Mouse (Mus musculus): Measurements from ENCODE around the gene Rho.

Rho gene

DNA sequence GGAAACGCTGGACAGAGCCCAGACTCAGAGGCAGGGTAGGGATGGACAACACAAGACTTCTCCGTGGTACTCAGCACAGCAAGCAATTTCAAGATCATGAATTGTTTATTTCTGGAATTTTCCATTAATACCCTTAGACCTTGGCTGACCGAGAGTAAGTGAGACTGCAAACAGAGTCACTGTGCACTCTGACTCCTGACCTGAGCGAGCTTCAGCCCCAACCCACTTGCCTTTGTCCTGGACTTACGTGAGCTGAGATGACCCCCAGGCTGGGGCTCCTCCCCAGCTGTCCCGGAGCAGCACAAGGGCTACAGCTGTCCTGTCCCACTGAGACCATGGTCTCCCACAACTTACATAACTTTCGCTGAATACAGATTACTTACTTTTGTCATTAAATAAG, 51.3 kb downstream of the Rho start:
- no peak for DNase-seq

- no peak for DNase-seq
Measured at GRCm38 (mm10) chr6:115983306-115984038, 51.9 kb downstream of the Rho start.

GRCm38 (mm10) chr6:115984580-115984979, 53.0 kb downstream of the Rho start:
- no peak for DNase-seq

- DNase-seq: no peak
Measured at GRCm38 (mm10) chr6:115985622-115986021, 54.1 kb downstream of the Rho start.

GRCm38 (mm10) chr6:115986472-115987095, 55.0 kb downstream of the Rho start:
- DNase-seq: no peak

- DNase-seq: no peak
Measured at GRCm38 (mm10) chr6:115987096-115987747, 55.7 kb downstream of the Rho start.

- DNase-seq: no peak
Measured at GRCm38 (mm10) chr6:115989032-115989431, 57.5 kb downstream of the Rho start.

DNA sequence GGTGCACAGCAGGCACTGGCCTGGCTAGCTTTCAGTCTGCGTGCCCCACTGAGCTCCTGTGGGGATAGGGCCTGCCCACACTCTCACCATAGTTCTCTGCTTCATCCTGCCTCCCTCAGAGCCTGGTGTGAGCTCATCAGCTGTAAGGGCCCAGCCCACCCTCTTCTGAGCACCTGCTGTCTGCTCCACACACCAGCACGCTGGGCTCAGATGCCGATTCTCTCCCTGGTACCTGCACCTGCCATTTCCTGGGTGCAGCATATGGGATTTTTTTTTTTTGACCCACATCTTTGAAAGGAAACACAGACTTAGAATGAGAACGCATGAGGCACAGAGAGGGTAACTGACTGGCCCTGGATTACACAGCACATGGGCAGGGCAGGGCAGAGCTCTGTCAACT, 58.1 kb downstream of the Rho start:
- no peak for DNase-seq

Data from kidney, adult 8-10 months (tissue).